Mouse (Mus musculus) thymus, adult 2 months (tissue): ENCODE measurements around the gene Adamts2.

Source experiments
- CTCF ChIP-seq: fragments of 200-500 bp; IDR thresholded peaks from 2 replicates; pipeline ENCODE4 v1.5.1; 2012; ENCODE audit warnings: mild to moderate bottlenecking, control low read depth, low read length, moderate library complexity, borderline replicate concordance; ENCODE audit not compliant: control insufficient read depth, poor library complexity, insufficient read depth; ENCODE audit errors: extremely low read depth
- POLR2A ChIP-seq: fragments of 200-500 bp; IDR thresholded peaks from 2 replicates; pipeline ENCODE4 v1.6.1; 2012; ENCODE audit warnings: mild to moderate bottlenecking, low read length, control low read depth, moderate library complexity; ENCODE audit not compliant: control insufficient read depth, poor library complexity, insufficient read depth; ENCODE audit errors: extremely low read depth

- TF ChIP-seq POLR2A (no peak), CTCF (no peak)
These were observed 86.7 kb downstream of the Adamts2 start for GRCm38 (mm10) chr11:50688584-50688983.
